Comparison of ENCODE assay signal across 31 mouse cellular contexts in the genomic region with DNA sequence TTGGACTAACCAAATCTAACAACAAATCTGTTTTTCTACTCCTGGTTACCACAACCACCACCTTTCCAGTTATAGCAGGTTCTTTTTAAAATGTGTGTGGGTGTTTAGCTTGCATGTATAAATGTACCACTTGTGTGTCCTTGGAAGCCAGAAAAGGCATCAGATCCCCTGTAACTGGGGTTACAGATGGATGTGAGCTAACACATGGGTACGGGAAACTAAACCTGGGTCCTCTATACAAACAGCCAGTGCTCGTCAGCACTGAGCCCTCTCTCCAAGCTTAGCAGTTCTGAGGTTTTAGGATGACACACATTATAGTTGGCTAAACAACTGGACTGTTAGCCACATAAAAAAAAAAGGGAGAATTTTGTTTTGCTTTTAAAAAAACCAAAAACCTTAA. TPM values are rescaled to one million over a fixed set of nuclear protein-coding genes. Genes with fewer than 3 reads are reported as not detected.
A peak's percentile ranks its signal among the peaks of the same experiment; 100 is the strongest.
DNase-seq lines count a peak whose midpoint lies in the region; ATAC-seq and TF ChIP-seq lines count a peak whose summit lies in the region.
"Had no signal": no experiment of that assay in that cellular context is flagged by ENCODE, and none has a peak within 500 bp of the region (broad histone marks: within the 10 kb centered on the region; RNA-seq: fewer than 3 reads in every experiment).

No protein-coding gene starts in this region.

- no peaks in the 10 kb centered on the region for H3K27me3 ChIP-seq in midbrain, embryonic 11.5 days (ENCODE audit: control insufficient read depth, insufficient read depth, low read length)
- H3K27me3 ChIP-seq in midbrain, embryonic 13.5 days, result no peaks in the 10 kb centered on the region
- no peaks in the 10 kb centered on the region for H3K27me3 ChIP-seq in CH12.LX (replicated peaks)
- H3K27me3 ChIP-seq in hindbrain, embryonic 11.5 days (ENCODE audit: control insufficient read depth, insufficient read depth, low read length), result no peaks in the 10 kb centered on the region
- H3K27me3 ChIP-seq: embryonic facial prominence, embryonic 13.5 days; embryonic facial prominence, embryonic 15.5 days; forebrain, embryonic 12.5 days; Patski had no signal

- TF ChIP-seq POLR2A in CH12.LX (IDR thresholded peaks at IDR 0.05; ENCODE audit: low read depth, low read length), result no peak

- H3K9ac ChIP-seq in midbrain, embryonic 11.5 days (ENCODE audit: low read length), result no peak overlapping the region
- no peak overlapping the region for H3K9ac ChIP-seq in midbrain, embryonic 13.5 days (replicated peaks)
- H3K9ac ChIP-seq in CH12.LX (ENCODE audit: insufficient read depth, low read depth), result no peak overlapping the region
- no peak overlapping the region for H3K9ac ChIP-seq in hindbrain, embryonic 11.5 days (ENCODE audit: low read depth, low read length)
- H3K9ac ChIP-seq: embryonic facial prominence, embryonic 13.5 days; embryonic facial prominence, embryonic 15.5 days; forebrain, embryonic 12.5 days had no signal

- peak overlapping the region; percentile 55 for H3K27ac ChIP-seq in layer of hippocampus, adult 2 months
- H3K27ac ChIP-seq in midbrain, embryonic 11.5 days (ENCODE audit: low read depth, low read length), result no peak overlapping the region
- H3K27ac ChIP-seq in midbrain, embryonic 13.5 days, result no peak overlapping the region
- no peak overlapping the region for H3K27ac ChIP-seq in CH12.LX (ENCODE audit: insufficient read depth, low read depth)
- H3K27ac ChIP-seq in hindbrain, embryonic 11.5 days (ENCODE audit: low read depth, low read length), result no peak overlapping the region
- H3K27ac ChIP-seq: embryonic facial prominence, embryonic 13.5 days; embryonic facial prominence, embryonic 15.5 days; forebrain, embryonic 10.5 days; forebrain, embryonic 12.5 days had no signal

- TF ChIP-seq EP300 in CH12.LX (IDR thresholded peaks at IDR 0.05; ENCODE audit: low read length), result no peak

- H3K4me3 ChIP-seq in layer of hippocampus, adult 2 months, result no peak overlapping the region
- H3K4me3 ChIP-seq in midbrain, embryonic 11.5 days (ENCODE audit: low read depth, low read length), result no peak overlapping the region
- no peak overlapping the region for H3K4me3 ChIP-seq in midbrain, embryonic 13.5 days (replicated peaks)
- H3K4me3 ChIP-seq in CH12.LX (replicated peaks in 1 of 3; ENCODE audit: low read depth in 2 of 3, low read length in 2 of 3, poor library complexity in 1 of 3), result no peak overlapping the region
- no peak overlapping the region for H3K4me3 ChIP-seq in hindbrain, embryonic 11.5 days (ENCODE audit: low read depth, low read length)
- H3K4me3 ChIP-seq: embryonic facial prominence, embryonic 13.5 days; embryonic facial prominence, embryonic 15.5 days; erythroblast, embryonic 14.5 days; forebrain, embryonic 10.5 days; forebrain, embryonic 12.5 days had no signal

- dilution Hi-C loops in CH12.LX (cut with MboI; ENCODE audit: extremely low pct_ligation_motif_present, extremely low pct_unique_long_range_greater_than_20kb, low sequenced_read_pairs), result no loop called here

- DNase-seq in layer of hippocampus, adult 2 months (ENCODE audit: low spot score in 2 of 2), result no peak
- DNase-seq in layer of hippocampus, postnatal 10 days (ENCODE audit: low spot score in 2 of 2), result no peak
- DNase-seq in midbrain, embryonic 11.5 days (ENCODE audit: low spot score, missing footprints), result peak; percentile 72
- DNase-seq in CH12.LX (ENCODE audit: extremely low read depth), result no peak
- peak; percentile 35 for DNase-seq in brain, adult 2 months (ENCODE audit: low read depth, low spot score)
- no peak for DNase-seq in heart, adult 9 months (ENCODE audit: low spot score in 2 of 2)
- no peak for DNase-seq in hindbrain, embryonic 11.5 days (ENCODE audit: low spot score)
- DNase-seq: adrenal gland, adult 8-10 months; adrenal gland, postnatal 14 days; adrenal gland, postnatal 36 days; B cell, adult 2 months; cerebellum, adult 11 months; cerebellum, adult 18-20 months; cerebellum, adult 8-10 months; cerebellum, adult 9-11 months; cerebellum, postnatal 14 days; cerebellum, postnatal 36 days; embryo, embryonic 11 days had no signal

- H3K36me3 ChIP-seq in midbrain, embryonic 11.5 days (ENCODE audit: control insufficient read depth, insufficient read depth, low read length), result peaks cover 12% of the 10 kb centered on the region
- H3K36me3 ChIP-seq in midbrain, embryonic 13.5 days, result peaks cover 46% of the 10 kb centered on the region
- H3K36me3 ChIP-seq in CH12.LX (replicated peaks in 1 of 2; ENCODE audit: control insufficient read depth in 1 of 2, insufficient read depth in 1 of 2, low read length in 1 of 2), result peaks cover 32 to 40% of the 10 kb centered on the region in 2 experiments
- peaks cover 6% of the 10 kb centered on the region; the same call in 1 of the 2 replicates for H3K36me3 ChIP-seq in hindbrain, embryonic 11.5 days (ENCODE audit: control insufficient read depth, insufficient read depth, low read length)

- peaks cover 11% of the 10 kb centered on the region for H3K4me1 ChIP-seq in midbrain, embryonic 11.5 days (ENCODE audit: control insufficient read depth, insufficient read depth, low read length)
- H3K4me1 ChIP-seq in midbrain, embryonic 13.5 days (replicated peaks), result peaks cover 21% of the 10 kb centered on the region
- peaks cover 0 to 16% of the 10 kb centered on the region in 2 experiments; a peak in 2 of 4 replicates for H3K4me1 ChIP-seq in CH12.LX (ENCODE audit: control insufficient read depth in 1 of 2, insufficient read depth in 2 of 2)
- 0 out of 2 replicates have a peak, but pooled peaks cover 4% of the 10 kb centered on the region for H3K4me1 ChIP-seq in hindbrain, embryonic 11.5 days (replicated peaks; ENCODE audit: control insufficient read depth, insufficient read depth, low read length)

- 72% methylated on average over 2 of the region's 2 CpGs for WGBS in midbrain, embryonic 11.5 days
- 83% methylated on average over 2 of the region's 2 CpGs for WGBS in midbrain, embryonic 13.5 days
- WGBS in hindbrain, embryonic 11.5 days, result 81% methylated on average over 2 of the region's 2 CpGs

- TF ChIP-seq RAD21 in CH12.LX (IDR thresholded peaks at IDR 0.05; ENCODE audit: low read depth, low read length), result no peak

- H3K4me2 ChIP-seq in midbrain, embryonic 11.5 days, result no peak overlapping the region
- H3K4me2 ChIP-seq in midbrain, embryonic 13.5 days (replicated peaks), result no peak overlapping the region
- no peak overlapping the region for H3K4me2 ChIP-seq in CH12.LX (ENCODE audit: insufficient read depth, low read depth, poor library complexity, severe bottlenecking)
- H3K4me2 ChIP-seq in hindbrain, embryonic 11.5 days (replicated peaks; ENCODE audit: low read depth, low read length), result no peak overlapping the region
- H3K4me2 ChIP-seq: embryonic facial prominence, embryonic 13.5 days; embryonic facial prominence, embryonic 15.5 days; forebrain, embryonic 12.5 days had no signal

- no peak for TF ChIP-seq CTCF in layer of hippocampus, adult 2 months (conservative IDR thresholded peaks at IDR 0.05)
- TF ChIP-seq CTCF in CH12.LX (conservative IDR thresholded peaks at IDR 0.05 in 1 of 2, IDR thresholded peaks at IDR 0.05 in 1 of 2; ENCODE audit: low read depth in 2 of 2, low read length in 2 of 2), result no peak

- H3K79me2 ChIP-seq in CH12.LX (replicated peaks; ENCODE audit: control insufficient read depth, extremely low read depth, insufficient read depth, poor library complexity, severe bottlenecking), result peaks cover 21% of the 10 kb centered on the region

- in situ Hi-C loops in CH12.LX (cut with MboI; ENCODE audit: low pct_ligation_motif_present, low pct_unique_long_range_greater_than_20kb, low sequenced_read_pairs), result no loop called here

- no peaks in the 10 kb centered on the region for H3K9me3 ChIP-seq in midbrain, embryonic 11.5 days (ENCODE audit: control insufficient read depth, low read length)
- no peaks in the 10 kb centered on the region for H3K9me3 ChIP-seq in midbrain, embryonic 13.5 days
- no peaks in the 10 kb centered on the region for H3K9me3 ChIP-seq in CH12.LX (replicated peaks; ENCODE audit: low read length)
- no peaks in the 10 kb centered on the region for H3K9me3 ChIP-seq in hindbrain, embryonic 11.5 days (ENCODE audit: control insufficient read depth, low read length)
- H3K9me3 ChIP-seq: embryonic facial prominence, embryonic 13.5 days; embryonic facial prominence, embryonic 15.5 days; forebrain, embryonic 10.5 days; forebrain, embryonic 12.5 days had no signal

- ATAC-seq in midbrain, embryonic 11.5 days (ENCODE audit: low FRiP score), result no peak
- no peak for ATAC-seq in midbrain, embryonic 13.5 days
- ATAC-seq in hindbrain, embryonic 11.5 days (ENCODE audit: low FRiP score), result no peak
- ATAC-seq: activated CD4-positive, CD25-positive, alpha-beta regulatory T cell, adult 4 months; CD4-positive, CD25-positive, alpha-beta regulatory T cell, adult 4 months; forebrain, embryonic 14.5 days; forebrain, embryonic 16.5 days; Patski had no signal

RNA-seq across cellular contexts. Expression of a gene that starts 5.5 kb away (rescaled TPM):
- 100 to 1,000 TPM; 705 to 728 TPM for total RNA-seq in layer of hippocampus, adult 2 months (2021)
- total RNA-seq in layer of hippocampus, postnatal 10 days (2021), result 100 to 1,000 TPM; 633 to 651 TPM
- polyA plus RNA-seq in midbrain, embryonic 11.5 days (2014; fragmentation: Nextera tagmentation; extraction: Ambion mirVana), result 896 and 929 TPM in 2 replicates
- polyA plus RNA-seq in midbrain, embryonic 13.5 days (2015; fragmentation: Nextera tagmentation; extraction: Ambion mirVana), result 684 and 687 TPM in 2 replicates
- total RNA-seq in CH12.LX (2012; rRNA removed), result 2,286 and 2,418 TPM in 2 replicates
- total RNA-seq in CH12.LX (2014; rRNA removed), result 3,292 and 3,671 TPM in 2 replicates
- polyA plus RNA-seq in CH12.LX (2012; ENCODE audit: insufficient read length, low read depth), result 1,001 and 1,107 TPM in 2 replicates
- 894 and 900 TPM in 2 replicates for polyA plus RNA-seq in hindbrain, embryonic 11.5 days (2014; fragmentation: Nextera tagmentation; extraction: Ambion mirVana)

RNA-seq across cellular contexts. Expression of a gene that starts 5.6 kb away (rescaled TPM):
- 10 to 100 TPM; 33.6 to 37.3 TPM for total RNA-seq in layer of hippocampus, adult 2 months (2021)
- total RNA-seq in layer of hippocampus, postnatal 10 days (2021), result 10 to 100 TPM; 37.4 to 38.2 TPM
- 67.4 and 67.8 TPM in 2 replicates for polyA plus RNA-seq in midbrain, embryonic 11.5 days (2014; fragmentation: Nextera tagmentation; extraction: Ambion mirVana)
- 59.4 and 70.3 TPM in 2 replicates for polyA plus RNA-seq in midbrain, embryonic 13.5 days (2015; fragmentation: Nextera tagmentation; extraction: Ambion mirVana)
- total RNA-seq in CH12.LX (2012; rRNA removed) (34.6 and 38.9 TPM in 2 replicates), CH12.LX (2014; rRNA removed) (57.7 and 66.4 TPM in 2 replicates)
- 52.6 and 54.6 TPM in 2 replicates for polyA plus RNA-seq in CH12.LX (2012; ENCODE audit: insufficient read length, low read depth)
- 64.7 and 66.5 TPM in 2 replicates for polyA plus RNA-seq in hindbrain, embryonic 11.5 days (2014; fragmentation: Nextera tagmentation; extraction: Ambion mirVana)

RNA-seq across cellular contexts. Expression of a gene that starts 37.6 kb away (rescaled TPM):
- under 1 TPM; 0.46 to 0.66 TPM for total RNA-seq in layer of hippocampus, adult 2 months (2021)
- under 1 TPM; 0.66 to 0.74 TPM for total RNA-seq in layer of hippocampus, postnatal 10 days (2021)
- 0.04 and 0.14 TPM in 2 replicates for polyA plus RNA-seq in midbrain, embryonic 11.5 days (2014; fragmentation: Nextera tagmentation; extraction: Ambion mirVana)
- 0.09 and 0.10 TPM in 2 replicates for polyA plus RNA-seq in midbrain, embryonic 13.5 days (2015; fragmentation: Nextera tagmentation; extraction: Ambion mirVana)
- total RNA-seq in CH12.LX (2012; rRNA removed) (not detected in 2 replicates), CH12.LX (2014; rRNA removed) (not detected in 2 replicates)
- not detected in 2 replicates for polyA plus RNA-seq in CH12.LX (2012; ENCODE audit: insufficient read length, low read depth)
- 0.11 TPM in 1 of 2 replicates, not detected in the other for polyA plus RNA-seq in hindbrain, embryonic 11.5 days (2014; fragmentation: Nextera tagmentation; extraction: Ambion mirVana)
- total RNA-seq: common myeloid progenitor, adult 5-6 weeks had no signal
- polyA plus RNA-seq: activated CD4-positive, CD25-positive, alpha-beta regulatory T cell, adult 4 months; CD4-positive, CD25-positive, alpha-beta regulatory T cell, adult 4 months; embryonic facial prominence, embryonic 11.5 days; embryonic facial prominence, embryonic 15.5 days; forebrain, embryonic 14.5 days had no signal

RNA-seq across cellular contexts. Expression of a gene that starts 50.0 kb away (rescaled TPM):
- 10 to 100 TPM; 31.8 to 32.7 TPM for total RNA-seq in layer of hippocampus, adult 2 months (2021)
- 10 to 100 TPM; 27.7 to 33.7 TPM for total RNA-seq in layer of hippocampus, postnatal 10 days (2021)
- 55.0 and 63.3 TPM in 2 replicates for polyA plus RNA-seq in midbrain, embryonic 11.5 days (2014; fragmentation: Nextera tagmentation; extraction: Ambion mirVana)
- 50.4 and 52.0 TPM in 2 replicates for polyA plus RNA-seq in midbrain, embryonic 13.5 days (2015; fragmentation: Nextera tagmentation; extraction: Ambion mirVana)
- total RNA-seq in CH12.LX (2012; rRNA removed) (8.9 and 9.8 TPM in 2 replicates), CH12.LX (2014; rRNA removed) (40.3 and 45.7 TPM in 2 replicates)
- polyA plus RNA-seq in CH12.LX (2012; ENCODE audit: insufficient read length, low read depth), result 37.7 and 38.0 TPM in 2 replicates
- 69.0 and 70.3 TPM in 2 replicates for polyA plus RNA-seq in hindbrain, embryonic 11.5 days (2014; fragmentation: Nextera tagmentation; extraction: Ambion mirVana)

RNA-seq across cellular contexts. Expression of a gene that starts 50.2 kb away (rescaled TPM):
- 10 to 100 TPM; 33.2 to 38.2 TPM for total RNA-seq in layer of hippocampus, adult 2 months (2021)
- total RNA-seq in layer of hippocampus, postnatal 10 days (2021), result 10 to 100 TPM; 26.6 to 29.5 TPM
- polyA plus RNA-seq in midbrain, embryonic 11.5 days (2014; fragmentation: Nextera tagmentation; extraction: Ambion mirVana), result 92.3 and 98.2 TPM in 2 replicates
- polyA plus RNA-seq in midbrain, embryonic 13.5 days (2015; fragmentation: Nextera tagmentation; extraction: Ambion mirVana), result 35.4 and 42.8 TPM in 2 replicates
- total RNA-seq in CH12.LX (2012; rRNA removed) (75.5 and 83.1 TPM in 2 replicates), CH12.LX (2014; rRNA removed) (62.4 and 64.9 TPM in 2 replicates)
- polyA plus RNA-seq in CH12.LX (2012; ENCODE audit: insufficient read length, low read depth), result 80.8 and 108 TPM in 2 replicates
- 81.1 TPM in 2 replicates for polyA plus RNA-seq in hindbrain, embryonic 11.5 days (2014; fragmentation: Nextera tagmentation; extraction: Ambion mirVana)

Comparison
In these comparisons a context has a peak if more than half of its experiments do, and no peak if none do; other contexts are left out.
1. DNase-seq: peak in midbrain, embryonic 11.5 days (single experiment) and brain, adult 2 months (single experiment); none in layer of hippocampus, adult 2 months (0 of 2), layer of hippocampus, postnatal 10 days (0 of 2), CH12.LX (single experiment), heart, adult 9 months (0 of 2) and hindbrain, embryonic 11.5 days (single experiment).